Mouse (Mus musculus) liver, embryonic 14.5 days (tissue): ENCODE measurements around the gene Jchain. TPM values are rescaled to one million over a fixed set of nuclear protein-coding genes. Genes with fewer than 3 reads are reported as not detected.
A peak's percentile ranks its signal among the peaks of the same experiment; 100 is the strongest.

Experiments used
- ATAC-seq: fragments of 200-750 bp; cut with Nextera tagmentation; 2 replicates; pipeline ENCODE4 v1.8.0; 2017; ENCODE audit warnings: moderate number of reproducible peaks, mild to moderate bottlenecking, moderate library complexity; ENCODE audit not compliant: insufficient read depth
- DNase-seq, 3 experiments: peaks; one replicate each; pipeline ENCODE4 v3.0.0-alpha.2; 2012 to 2013; ENCODE audit warnings: low read depth in 3 of 3, low spot score in 3 of 3
- H3K27ac ChIP-seq: fragments of 300-500 bp; sonication (generic); 2 replicates; pipeline ENCODE4 v1.5.1; 2014; ENCODE audit warnings: moderate library complexity, mild to moderate bottlenecking, control low read depth, inconsistent platforms
- H3K27me3 ChIP-seq: fragments of 300-500 bp; sonication (generic); 2 replicates; pipeline ENCODE4 v1.6.1; 2014; ENCODE audit warnings: mild to moderate bottlenecking, low read length, moderate library complexity; ENCODE audit not compliant: control insufficient read depth, insufficient read depth
- H3K36me3 ChIP-seq: fragments of 300-500 bp; sonication (generic); replicated peaks from 2 replicates; pipeline ENCODE4 v1.6.1; 2014; ENCODE audit warnings: low read depth; ENCODE audit not compliant: control insufficient read depth, insufficient read depth
- H3K4me1 ChIP-seq, 2 experiments: fragments of 200-500 bp in 1 of 2; fragments of 300-500 bp in 1 of 2; sonication (generic) in 1 of 2; replicated peaks; 2 replicates each; pipeline ENCODE4 v1.6.1; 2012 to 2014; ENCODE audit warnings: antibody characterized with exemption in 1 of 2, inconsistent platforms in 1 of 2, low read length in 1 of 2; ENCODE audit not compliant: control insufficient read depth in 2 of 2, insufficient read depth in 2 of 2
- H3K4me2 ChIP-seq: fragments of 300-500 bp; sonication (generic); 2 replicates; pipeline ENCODE4 v1.6.1; 2014; ENCODE audit warnings: low read depth, mild to moderate bottlenecking, control low read depth, moderate library complexity
- H3K4me3 ChIP-seq, 2 experiments: fragments of 200-500 bp in 1 of 2; fragments of 300-500 bp in 1 of 2; sonication (generic) in 1 of 2; 2 replicates each; pipeline ENCODE4 v1.5.1; 2012 to 2014; ENCODE audit warnings: low read depth in 2 of 2, low read length in 2 of 2, mild to moderate bottlenecking in 2 of 2, control low read depth in 1 of 2, inconsistent platforms in 1 of 2, moderate library complexity in 1 of 2; ENCODE audit not compliant: insufficient read depth in 1 of 2
- H3K9ac ChIP-seq: fragments of 300-500 bp; sonication (generic); replicated peaks from 2 replicates; pipeline ENCODE4 v1.6.1; 2014; ENCODE audit warnings: mild to moderate bottlenecking, control low read depth, moderate library complexity
- H3K9me3 ChIP-seq: fragments of 300-500 bp; sonication (generic); 2 replicates; pipeline ENCODE4 v1.6.1; 2016; ENCODE audit warnings: low read length, mixed read lengths; ENCODE audit not compliant: control insufficient read depth
- CTCF ChIP-seq: IDR thresholded peaks from 2 replicates; pipeline ENCODE4 v1.5.1; 2016; ENCODE audit warnings: antibody characterized with exemption, low read depth, control low read depth
- EP300 ChIP-seq: IDR thresholded peaks from 2 replicates; pipeline ENCODE4 v1.6.1; 2016; ENCODE audit warnings: antibody characterized with exemption, low read depth
- WGBS: fragments of 180-500 bp; shearing (Covaris S2); extraction: QIAGEN DNeasy Blood & Tissue Kit; methylation state at CpG from one replicate; pipeline ENCODE4 v1.1.7; 2014; ENCODE audit not compliant: insufficient replicate concordance; 5-methylcytosine and 5-hydroxymethylcytosine counted together
- polyA plus RNA-seq, 2 experiments: library from polyadenylated mRNA; depleted of rRNA in 1 of 2; stranded (reverse) in 1 of 2; unstranded in 1 of 2; fragments of >200 nt; fragmentation: Nextera tagmentation in 1 of 2; extraction: Ambion mirVana in 1 of 2; gene quantifications; 2 replicates each; pipeline versions ENCODE4 v1.2.1 to v1.2.3; 2012 to 2014

Jchain gene
- polyA plus RNA-seq, 2 experiments = 0.11 TPM; not detected in 1

DNA sequence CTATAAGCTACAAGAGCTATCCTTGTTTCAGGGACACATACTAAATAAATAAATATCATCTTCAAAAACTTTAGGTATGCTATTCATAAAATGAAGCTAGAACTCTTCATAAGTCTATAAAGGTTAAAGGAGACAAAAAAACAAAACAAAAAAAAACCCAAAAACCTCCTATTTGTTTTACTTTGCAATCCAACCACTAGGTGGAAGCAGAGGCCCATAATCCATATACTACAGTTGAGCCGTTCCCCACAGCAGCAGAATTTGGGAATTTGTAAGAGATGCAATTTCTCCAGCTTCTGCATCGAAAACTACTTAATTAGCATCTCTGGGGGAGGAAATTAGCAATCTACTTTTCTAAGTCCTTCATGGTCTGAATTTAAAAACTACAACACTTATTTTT lies 8.5 kb downstream of the Jchain start:
- no peaks in the 10 kb centered on the region for H3K9me3 ChIP-seq
- H3K27ac ChIP-seq = no peak overlapping the region
- ATAC-seq = no peak
- TF ChIP-seq EP300 (no peak), CTCF (peak; percentile 62; the same call in 1 of the 2 replicates)
- H3K36me3 ChIP-seq = no peaks in the 10 kb centered on the region
- H3K4me3 ChIP-seq = no peak overlapping the region
- H3K4me2 ChIP-seq = no peak overlapping the region
- no peak overlapping the region for H3K9ac ChIP-seq
- H3K27me3 ChIP-seq = no peaks in the 10 kb centered on the region
- peak; percentile 10 to 19 (median 14) for DNase-seq
- H3K4me1 ChIP-seq = no peaks in the 10 kb centered on the region
- 4% methylated on average over 2 of the region's 2 CpGs for WGBS

DNA sequence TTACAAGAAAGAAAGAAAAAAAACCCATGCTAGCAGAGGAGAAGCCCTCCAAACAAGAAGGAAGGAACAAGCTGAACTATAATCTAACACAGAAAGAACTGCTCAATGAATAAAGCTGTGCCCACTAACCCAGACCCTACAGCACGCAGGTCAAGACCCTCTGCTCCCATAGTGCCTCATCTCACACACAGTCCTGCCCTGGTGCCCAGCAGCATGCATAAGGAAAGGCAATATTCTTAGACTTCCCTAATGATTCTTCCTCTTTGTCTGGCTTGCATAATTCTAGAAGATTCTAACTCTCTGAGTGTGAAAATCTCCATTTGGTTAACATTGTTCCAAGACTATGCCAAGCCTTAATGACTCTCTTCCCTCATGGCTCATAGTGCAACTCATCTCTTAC lies 18.7 kb downstream of the Jchain start:
- WGBS = 42% methylated on average over 1 of the region's 1 CpGs
- no peaks in the 10 kb centered on the region for H3K36me3 ChIP-seq
- no peaks in the 10 kb centered on the region for H3K9me3 ChIP-seq
- TF ChIP-seq CTCF (no peak), EP300 (no peak)
- no peak overlapping the region for H3K4me2 ChIP-seq
- no peak for DNase-seq
- H3K27me3 ChIP-seq = no peaks in the 10 kb centered on the region
- no peaks in the 10 kb centered on the region for H3K4me1 ChIP-seq
- H3K9ac ChIP-seq = no peak overlapping the region
- no peak overlapping the region for H3K4me3 ChIP-seq
- ATAC-seq = no peak
- H3K27ac ChIP-seq = no peak overlapping the region

DNA sequence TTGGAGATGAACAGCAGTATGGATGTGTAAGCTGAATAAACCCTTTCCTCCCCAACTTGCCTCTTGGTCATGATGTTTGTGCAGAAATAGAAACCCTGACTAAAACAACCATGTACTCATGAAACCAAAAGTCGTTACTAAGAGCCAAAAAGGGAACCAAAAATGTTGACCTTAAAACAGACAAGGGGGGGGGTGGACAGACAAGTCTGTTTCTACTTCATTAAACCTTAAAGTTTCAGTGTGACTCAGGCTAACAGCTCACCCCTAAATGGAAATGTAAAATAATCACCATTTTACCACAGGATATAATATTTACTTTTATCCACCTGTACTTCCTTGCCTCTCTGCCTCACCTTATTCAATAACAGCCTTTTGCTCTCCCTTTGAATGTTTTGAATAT lies 19.1 kb downstream of the Jchain start:
- H3K27me3 ChIP-seq = no peaks in the 10 kb centered on the region
- no peak overlapping the region for H3K4me3 ChIP-seq
- no peaks in the 10 kb centered on the region for H3K36me3 ChIP-seq
- H3K27ac ChIP-seq = no peak overlapping the region
- no peak for TF ChIP-seq CTCF
- TF ChIP-seq EP300 = no peak
- no peaks in the 10 kb centered on the region for H3K9me3 ChIP-seq
- ATAC-seq (no peak), DNase-seq (peak in 1 of 3 experiments; percentile 1)
- H3K4me2 ChIP-seq = no peak overlapping the region
- no peaks in the 10 kb centered on the region for H3K4me1 ChIP-seq
- WGBS = 26% methylated on average over 1 of the region's 1 CpGs
- no peak overlapping the region for H3K9ac ChIP-seq

DNA sequence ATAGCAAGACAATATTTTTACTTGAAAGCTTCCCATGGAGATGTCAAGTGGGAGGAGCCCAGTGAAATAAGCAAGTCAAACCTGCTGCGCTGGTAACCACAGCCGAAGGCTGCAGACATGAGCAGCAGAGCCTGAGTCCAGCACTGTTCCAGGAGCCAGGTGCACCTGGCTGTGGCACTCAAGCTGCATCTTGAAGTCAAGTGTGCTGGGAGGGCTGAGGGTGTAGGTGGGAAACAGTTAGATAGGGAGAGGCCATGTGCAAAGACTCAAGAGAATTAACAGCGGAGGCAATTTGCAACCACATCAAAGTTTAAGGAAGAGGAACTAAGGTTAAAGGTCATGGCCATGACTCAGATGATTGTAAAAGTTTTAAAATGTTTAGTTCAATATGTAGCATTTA lies 27.9 kb downstream of the Jchain start:
- ATAC-seq (no peak), DNase-seq (no peak)
- Histone ChIP-seq H3K36me3 (no peaks in the 10 kb centered on the region), H3K4me3 (no peak overlapping the region), H3K27ac (no peak overlapping the region), H3K9me3 (no peaks in the 10 kb centered on the region), H3K9ac (no peak overlapping the region), H3K4me2 (no peak overlapping the region), H3K4me1 (no peaks in the 10 kb centered on the region), H3K27me3 (no peaks in the 10 kb centered on the region)
- 80% methylated on average over 3 of the region's 3 CpGs for WGBS
- no peak for TF ChIP-seq EP300
- TF ChIP-seq CTCF = no peak

DNA sequence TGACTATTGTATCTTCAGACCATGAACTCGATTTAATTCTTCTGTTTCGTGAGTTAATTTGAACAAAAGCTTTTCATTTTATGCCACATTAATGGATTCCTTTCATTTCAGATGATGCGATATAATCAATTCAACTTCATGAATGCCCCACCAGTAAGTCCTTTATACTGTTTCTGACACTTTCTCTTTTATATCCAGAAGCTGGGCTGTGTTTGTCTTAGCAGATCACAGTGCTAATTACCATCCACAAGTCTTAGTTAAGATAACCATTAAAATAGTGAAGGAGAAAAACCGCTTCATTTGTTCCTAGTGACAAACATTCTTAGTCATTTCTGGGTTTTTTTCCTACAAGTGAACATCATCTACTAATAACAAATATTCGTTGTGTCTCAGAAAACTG lies 36.6 kb downstream of the Jchain start:
- no peak for ATAC-seq
- no peak overlapping the region for H3K27ac ChIP-seq
- no peak overlapping the region for H3K4me3 ChIP-seq
- 64% methylated on average over 5 of the region's 5 CpGs for WGBS
- no peak overlapping the region for H3K9ac ChIP-seq
- no peak for DNase-seq
- TF ChIP-seq CTCF (no peak), EP300 (no peak)
- H3K36me3 ChIP-seq = no peaks in the 10 kb centered on the region
- no peak overlapping the region for H3K4me2 ChIP-seq
- H3K9me3 ChIP-seq = no peaks in the 10 kb centered on the region
- H3K27me3 ChIP-seq = no peaks in the 10 kb centered on the region
- no peaks in the 10 kb centered on the region for H3K4me1 ChIP-seq

DNA sequence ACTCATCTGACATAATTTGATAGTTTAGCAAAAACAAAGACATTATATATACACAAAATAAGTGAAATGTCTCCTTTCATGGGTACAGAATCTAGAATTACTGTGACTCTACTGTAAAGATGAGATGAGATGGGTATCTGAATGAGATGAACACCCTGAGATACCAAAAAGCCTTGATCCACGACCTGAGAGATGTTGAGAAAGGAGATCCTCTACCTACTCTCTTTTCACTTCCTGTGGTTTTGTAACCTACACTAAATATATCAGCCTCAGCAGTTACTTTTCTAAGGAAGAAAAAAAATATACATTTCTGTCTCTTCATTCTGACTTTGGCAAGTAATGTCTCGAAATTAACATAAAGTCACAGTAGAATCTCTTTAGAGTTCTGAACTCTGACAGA lies 38.7 kb downstream of the Jchain start:
- Histone ChIP-seq H3K4me1 (no peaks in the 10 kb centered on the region), H3K27ac (no peak overlapping the region), H3K9ac (no peak overlapping the region), H3K27me3 (no peaks in the 10 kb centered on the region), H3K4me3 (no peak overlapping the region), H3K36me3 (no peaks in the 10 kb centered on the region), H3K4me2 (no peak overlapping the region), H3K9me3 (no peaks in the 10 kb centered on the region)
- no peak for ATAC-seq
- TF ChIP-seq EP300 = no peak
- TF ChIP-seq CTCF = no peak
- no peak for DNase-seq
- 27% methylated on average over 2 of the region's 2 CpGs for WGBS
